Mouse (Mus musculus) myocyte (in vitro differentiated cells): ENCODE measurements around the gene Arhgap10.

Experiments used
- CEBPB ChIP-seq: IDR thresholded peaks from 2 replicates; pipeline ENCODE4 v1.6.1; 2011; ENCODE audit warnings: mild to moderate bottlenecking, moderate library complexity; ENCODE audit not compliant: poor library complexity, insufficient read depth, severe bottlenecking
- MAX ChIP-seq: IDR thresholded peaks from one replicate; pipeline ENCODE4 v1.6.1; 2011; ENCODE audit warnings: low read depth, mild to moderate bottlenecking, control low read depth
- POLR2A ChIP-seq: IDR thresholded peaks from one replicate; pipeline ENCODE4 v1.6.1; 2011; ENCODE audit warnings: low read depth, mild to moderate bottlenecking, control low read depth, moderate library complexity; ENCODE audit not compliant: insufficient read length
- TCF12 ChIP-seq: IDR thresholded peaks from one replicate; pipeline ENCODE4 v1.6.1; 2011; ENCODE audit warnings: mild to moderate bottlenecking, control low read depth; ENCODE audit not compliant: poor library complexity, insufficient read depth, severe bottlenecking
- TCF3 ChIP-seq: IDR thresholded peaks from one replicate; pipeline ENCODE4 v1.6.1; 2011; ENCODE audit warnings: low read depth, control low read depth; ENCODE audit not compliant: insufficient read length
- USF1 ChIP-seq: IDR thresholded peaks from one replicate; pipeline ENCODE4 v1.6.1; 2011; ENCODE audit warnings: low read depth, mild to moderate bottlenecking, control low read depth, moderate library complexity

- TF ChIP-seq CEBPB (no peak), MAX (no peak), TCF12 (no peak), TCF3 (no peak), USF1 (no peak), POLR2A (no peak)
Measured at GRCm38 (mm10) chr8:77520601-77521000, 2.8 kb upstream of the Arhgap10 start.
